Mouse (Mus musculus) limb, embryonic 14.5 days (tissue): ENCODE data around the gene Echs1. TPM values are rescaled to one million over a fixed set of nuclear protein-coding genes. Genes with fewer than 3 reads are reported as not detected.

Experiments
- ATAC-seq: fragments of 200-750 bp; cut with Nextera tagmentation; 2 replicates; pipeline ENCODE4 v1.8.0; 2017; ENCODE audit warnings: low read depth, moderate number of reproducible peaks, moderate TSS enrichment; ENCODE audit not compliant: low FRiP score
- DNase-seq: peaks from one replicate; pipeline ENCODE4 v3.0.0-alpha.2; 2015; ENCODE audit warnings: low spot score
- H3K27ac ChIP-seq: fragments of 300-500 bp; sonication (generic); replicated peaks from 2 replicates; pipeline ENCODE4 v1.5.1; 2014; ENCODE audit warnings: low read depth, mild to moderate bottlenecking, low read length, moderate library complexity, mixed read lengths
- H3K27me3 ChIP-seq: fragments of 300-500 bp; sonication (generic); 2 replicates; pipeline ENCODE4 v1.6.1; 2014; ENCODE audit warnings: low read length, mixed read lengths; ENCODE audit not compliant: control insufficient read depth, insufficient read depth
- H3K36me3 ChIP-seq: fragments of 300-500 bp; sonication (generic); 2 replicates; pipeline ENCODE4 v1.6.1; 2014; ENCODE audit warnings: mild to moderate bottlenecking, low read length, moderate library complexity, mixed read lengths; ENCODE audit not compliant: control insufficient read depth, insufficient read depth
- H3K4me1 ChIP-seq: fragments of 300-500 bp; sonication (generic); 2 replicates; pipeline ENCODE4 v1.6.1; 2014; ENCODE audit warnings: antibody characterized with exemption, low read length, mixed read lengths; ENCODE audit not compliant: control insufficient read depth, insufficient read depth
- H3K4me2 ChIP-seq: fragments of 300-500 bp; sonication (generic); replicated peaks from 2 replicates; pipeline ENCODE4 v1.6.1; 2014; ENCODE audit warnings: low read depth, mild to moderate bottlenecking, low read length, moderate library complexity; ENCODE audit not compliant: severe bottlenecking
- H3K4me3 ChIP-seq: fragments of 300-500 bp; sonication (generic); replicated peaks from 2 replicates; pipeline ENCODE4 v1.5.1; 2014; ENCODE audit warnings: low read length
- H3K9ac ChIP-seq: fragments of 300-500 bp; sonication (generic); 2 replicates; pipeline ENCODE4 v1.6.1; 2014; ENCODE audit warnings: mild to moderate bottlenecking, low read depth, low read length, moderate library complexity; ENCODE audit not compliant: severe bottlenecking
- H3K9me3 ChIP-seq: fragments of 300-500 bp; sonication (generic); 2 replicates; pipeline ENCODE4 v1.6.1; 2016; ENCODE audit warnings: low read length; ENCODE audit not compliant: control insufficient read depth
- POLR2A ChIP-seq: fragments of 200-500 bp; IDR thresholded peaks from 2 replicates; pipeline ENCODE4 v1.8.0; 2012; ENCODE audit warnings: inconsistent platforms, mild to moderate bottlenecking, moderate library complexity, borderline replicate concordance; ENCODE audit not compliant: insufficient read depth, insufficient read length; ENCODE audit errors: extremely low read depth
- WGBS: fragments of 180-500 bp; shearing (Covaris S2); extraction: QIAGEN DNeasy Blood & Tissue Kit; methylation state at CpG from one replicate; pipeline ENCODE4 v1.1.7; 2014; 5-methylcytosine and 5-hydroxymethylcytosine counted together
- polyA plus RNA-seq, 2 experiments: library from polyadenylated mRNA; depleted of rRNA in 1 of 2; stranded (reverse) in 1 of 2; unstranded in 1 of 2; fragments of >200 nt; fragmentation: Nextera tagmentation in 1 of 2; extraction: Ambion mirVana in 1 of 2; gene quantifications; 2 replicates each; pipeline versions ENCODE4 v1.2.1 to v1.2.3; 2012 to 2014

The Echs1 gene
- polyA plus RNA-seq, 2 experiments, result 127 to 153 TPM

DNA sequence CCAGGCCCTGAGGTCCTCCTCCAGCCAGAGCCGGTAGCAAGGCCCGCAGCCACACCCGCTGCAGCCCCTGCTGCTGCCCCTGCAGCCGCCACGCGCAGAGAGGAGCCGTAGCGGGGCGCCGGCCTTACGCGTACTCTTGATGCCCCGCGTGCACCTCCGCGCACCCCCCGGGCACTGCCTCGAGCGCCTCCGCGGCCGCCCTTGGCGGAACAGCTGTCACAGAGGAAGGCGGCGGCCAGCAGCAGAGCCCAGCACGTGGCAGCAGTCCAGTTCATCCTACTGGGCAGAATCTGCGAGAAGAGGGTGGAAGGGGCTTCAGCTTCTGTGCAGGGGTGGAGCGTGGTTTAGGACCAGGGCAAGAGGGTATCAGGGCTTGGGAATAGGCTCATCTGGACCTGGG is 37.1 kb upstream of the Echs1 start:
- Histone ChIP-seq H3K9me3 (no peaks in the 10 kb centered on the region), H3K9ac (peak overlapping the region; percentile 34; the same call in 1 of the 2 replicates), H3K4me2 (peak overlapping the region; percentile 46), H3K27ac (no peak overlapping the region), H3K4me3 (peak overlapping the region; percentile 19; the same call in 1 of the 2 replicates), H3K4me1 (0 out of 2 replicates have a peak, but pooled peaks cover 3% of the 10 kb centered on the region), H3K27me3 (peaks cover 27% of the 10 kb centered on the region), H3K36me3 (0 out of 2 replicates have a peak, but pooled peaks cover 2% of the 10 kb centered on the region)
- no peak for DNase-seq
- ATAC-seq, result no peak
- no peak for TF ChIP-seq POLR2A
- WGBS, result 3% methylated on average over 25 of the region's 28 CpGs

DNA sequence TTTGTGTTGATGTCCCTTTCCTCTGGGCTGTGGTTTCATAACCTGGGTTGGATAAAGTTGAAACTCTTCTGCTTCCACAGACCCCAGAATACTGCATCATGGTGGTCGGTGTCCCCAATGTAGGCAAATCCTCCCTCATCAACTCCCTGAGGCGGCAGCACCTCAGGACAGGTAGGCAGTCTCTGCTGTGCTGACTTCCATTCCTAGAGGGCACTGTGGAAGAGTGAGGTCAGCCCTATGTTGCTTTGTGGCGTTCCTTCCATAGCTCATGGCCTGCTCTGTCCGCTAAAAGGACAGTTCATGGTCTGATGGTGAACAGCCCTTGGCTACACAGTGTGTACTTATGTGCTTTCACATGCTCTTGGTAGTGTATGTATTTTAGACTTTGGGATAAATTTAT is 28.3 kb upstream of the Echs1 start:
- Histone ChIP-seq H3K27me3 (no peaks in the 10 kb centered on the region), H3K4me1 (no peaks in the 10 kb centered on the region), H3K9me3 (no peaks in the 10 kb centered on the region), H3K4me2 (no peak overlapping the region), H3K4me3 (no peak overlapping the region), H3K27ac (no peak overlapping the region), H3K36me3 (0 out of 2 replicates have a peak, but pooled peaks cover 6% of the 10 kb centered on the region), H3K9ac (no peak overlapping the region)
- 81% methylated on average over 4 of the region's 4 CpGs for WGBS
- DNase-seq, result no peak
- no peak for TF ChIP-seq POLR2A
- no peak for ATAC-seq

DNA sequence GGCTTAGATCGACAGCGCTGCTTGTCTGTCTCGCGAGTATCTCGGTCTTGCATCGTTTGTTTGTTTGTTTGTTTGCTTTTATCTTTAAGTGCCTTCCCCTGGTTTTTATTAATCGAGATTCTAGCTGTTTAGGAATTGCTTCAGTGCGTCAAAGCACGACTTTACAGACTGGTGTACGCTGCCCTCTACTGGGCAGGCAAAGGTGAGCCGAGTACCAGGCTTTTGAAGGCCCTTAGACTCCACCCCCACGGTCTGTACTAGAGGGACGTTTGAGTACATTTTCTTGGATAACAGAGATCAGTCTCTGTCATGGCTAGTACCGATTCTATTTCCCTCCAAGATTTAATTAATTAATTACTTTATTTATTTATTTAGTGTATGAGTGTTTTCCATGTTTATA is 25.1 kb upstream of the Echs1 start:
- Histone ChIP-seq H3K9me3 (no peaks in the 10 kb centered on the region), H3K4me2 (no peak overlapping the region), H3K27ac (no peak overlapping the region), H3K36me3 (0 out of 2 replicates have a peak, but pooled peaks cover 4% of the 10 kb centered on the region), H3K27me3 (no peaks in the 10 kb centered on the region), H3K4me3 (no peak overlapping the region), H3K4me1 (no peaks in the 10 kb centered on the region), H3K9ac (no peak overlapping the region)
- 4% methylated on average over 14 of the region's 14 CpGs for WGBS
- ATAC-seq (no peak), DNase-seq (peak; percentile 73)
- no peak for TF ChIP-seq POLR2A

DNA sequence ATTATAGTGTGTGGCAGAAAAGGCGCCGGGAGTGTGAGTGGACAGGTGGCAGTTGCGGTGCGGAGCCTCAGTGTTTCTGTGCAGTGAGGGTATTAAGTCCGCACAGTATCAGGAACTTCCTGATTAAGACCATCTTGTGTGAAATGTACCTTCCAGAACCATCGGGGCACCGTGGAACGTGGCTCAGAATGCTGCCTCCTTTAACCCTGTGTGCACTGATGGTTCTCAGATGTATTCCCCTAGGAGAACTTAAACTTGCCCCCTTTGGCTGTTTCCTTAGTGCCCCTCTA is 21.7 kb upstream of the Echs1 start:
- DNase-seq, result no peak
- no peak for ATAC-seq
- WGBS, result 0% methylated on average over 8 of the region's 8 CpGs
- Histone ChIP-seq H3K27ac (peak overlapping the region; percentile 73), H3K9ac (peak overlapping the region; percentile 81), H3K36me3 (peaks cover 12% of the 10 kb centered on the region), H3K27me3 (no peaks in the 10 kb centered on the region), H3K4me3 (peak overlapping the region; percentile 64), H3K4me2 (peak overlapping the region; percentile 67), H3K9me3 (no peaks in the 10 kb centered on the region), H3K4me1 (no peaks in the 10 kb centered on the region)
- TF ChIP-seq POLR2A, result no peak

DNA sequence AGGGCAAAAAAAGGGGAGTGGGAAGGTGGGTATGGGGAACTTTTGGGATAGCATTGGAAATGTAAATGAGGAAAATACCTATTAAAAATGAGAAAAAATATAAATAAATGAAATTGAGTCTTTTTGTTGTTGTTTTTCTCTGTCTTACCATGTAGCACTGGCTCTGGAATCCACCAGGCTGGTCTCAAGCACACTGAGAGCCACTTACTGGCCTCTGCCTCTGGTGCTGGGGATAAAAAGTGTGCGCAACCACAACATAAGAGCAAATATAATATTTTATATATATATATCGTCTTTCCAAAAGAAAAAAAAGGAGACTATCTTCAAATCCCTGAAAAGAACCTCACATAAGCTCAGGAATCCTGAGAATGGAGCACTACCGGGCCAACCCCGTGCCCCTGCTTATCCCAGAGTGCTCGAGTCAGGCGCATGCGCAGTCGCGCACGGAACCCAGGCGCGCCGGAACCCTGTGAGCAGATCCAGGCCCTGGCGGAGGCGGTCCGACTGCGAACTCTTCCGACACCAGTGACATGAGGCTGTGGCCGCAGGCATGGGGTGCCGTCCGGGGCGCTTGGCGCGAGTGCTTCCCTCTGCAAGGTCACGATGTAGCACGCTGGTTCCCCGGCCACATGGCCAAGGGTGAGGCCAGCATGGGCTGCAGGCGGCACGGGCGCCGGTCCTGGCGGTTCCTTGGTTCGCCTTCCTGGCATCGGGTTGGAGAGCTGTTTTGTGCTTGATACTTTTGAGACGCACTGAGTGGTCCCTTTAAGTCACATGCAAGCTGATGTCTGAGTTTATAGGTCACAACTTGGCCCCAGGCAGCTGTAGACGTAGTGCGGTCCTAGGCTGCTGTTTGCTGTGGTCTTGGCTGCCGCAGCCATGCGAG is 21.1 kb upstream of the Echs1 start, which contains the start of gene Mtg1:
Mtg1 (plus strand) TSS at position 430 of the 886 bp plus-strand sequence.
- peak within 1 kb of the TSS; percentile 64 for H3K4me3 ChIP-seq
- no peaks in the 10 kb centered on the region for H3K27me3 ChIP-seq
- peak within 1 kb of the TSS; percentile 73 for H3K27ac ChIP-seq
- WGBS, result 2% methylated on average over 39 of the region's 39 CpGs
- DNase-seq (peak; percentile 94), ATAC-seq (peak; percentile 99)
- H3K4me2 ChIP-seq, result peak within 1 kb of the TSS; percentile 67
- peak; percentile 88; the same call in 1 of the 2 replicates for TF ChIP-seq POLR2A
- H3K9ac ChIP-seq, result peak within 1 kb of the TSS; percentile 81
- H3K36me3 ChIP-seq, result peaks cover 13% of the 10 kb centered on the region
- H3K9me3 ChIP-seq, result no peaks in the 10 kb centered on the region
- H3K4me1 ChIP-seq, result no peaks in the 10 kb centered on the region
